Mouse (Mus musculus) limb, embryonic 12.5 days (tissue): ENCODE data around the gene Sprr2a1. TPM values are rescaled to one million over a fixed set of nuclear protein-coding genes. Genes with fewer than 3 reads are reported as not detected.
"Not testable (repeated sequence)": the region's sequence is repeated elsewhere in the genome, so short reads cannot be mapped to it uniquely, and the experiment has no call there.

Experiments used
- ATAC-seq: fragments of 200-750 bp; cut with Nextera tagmentation; 2 replicates; pipeline ENCODE4 v1.8.0; 2017; ENCODE audit warnings: low read depth, moderate TSS enrichment; ENCODE audit not compliant: insufficient number of reproducible peaks, insufficient read depth, low FRiP score, low TSS enrichment
- H3K27ac ChIP-seq: fragments of 300-500 bp; sonication (generic); 2 replicates; pipeline ENCODE4 v1.5.1; 2016; ENCODE audit warnings: mild to moderate bottlenecking, moderate library complexity
- H3K27me3 ChIP-seq: fragments of 300-500 bp; sonication (generic); 2 replicates; pipeline ENCODE4 v1.6.1; 2016; ENCODE audit warnings: mild to moderate bottlenecking, moderate library complexity
- H3K36me3 ChIP-seq: fragments of 300-500 bp; sonication (generic); 2 replicates; pipeline ENCODE4 v1.6.1; 2016; ENCODE audit warnings: mild to moderate bottlenecking, moderate library complexity
- H3K4me1 ChIP-seq: fragments of 300-500 bp; sonication (generic); replicated peaks from 2 replicates; pipeline ENCODE4 v1.6.1; 2016
- H3K4me2 ChIP-seq: fragments of 300-500 bp; sonication (generic); 2 replicates; pipeline ENCODE4 v1.6.1; 2016; ENCODE audit warnings: mild to moderate bottlenecking, moderate library complexity
- H3K4me3 ChIP-seq: fragments of 300-500 bp; sonication (generic); replicated peaks from 2 replicates; pipeline ENCODE4 v1.5.1; 2016; ENCODE audit warnings: mild to moderate bottlenecking
- H3K9ac ChIP-seq: fragments of 300-500 bp; sonication (generic); replicated peaks from 2 replicates; pipeline ENCODE4 v1.6.1; 2016; ENCODE audit warnings: mild to moderate bottlenecking, moderate library complexity
- H3K9me3 ChIP-seq: fragments of 300-500 bp; sonication (generic); 2 replicates; pipeline ENCODE4 v1.6.1; 2016; ENCODE audit warnings: mild to moderate bottlenecking, moderate library complexity
- WGBS: fragments of 180-500 bp; shearing (Covaris S2); methylation state at CpG from one replicate; pipeline ENCODE4 v1.1.7; 2016; 5-methylcytosine and 5-hydroxymethylcytosine counted together
- polyA plus RNA-seq: library from polyadenylated mRNA; unstranded; fragments of >200 nt; fragmentation: Nextera tagmentation; extraction: Ambion mirVana; gene quantifications from 2 replicates; pipeline ENCODE4 v1.2.1, GENCODE M21; 2016

The Sprr2a1 gene
- polyA plus RNA-seq, 1 experiment from 2014 or later, result not detected

DNA sequence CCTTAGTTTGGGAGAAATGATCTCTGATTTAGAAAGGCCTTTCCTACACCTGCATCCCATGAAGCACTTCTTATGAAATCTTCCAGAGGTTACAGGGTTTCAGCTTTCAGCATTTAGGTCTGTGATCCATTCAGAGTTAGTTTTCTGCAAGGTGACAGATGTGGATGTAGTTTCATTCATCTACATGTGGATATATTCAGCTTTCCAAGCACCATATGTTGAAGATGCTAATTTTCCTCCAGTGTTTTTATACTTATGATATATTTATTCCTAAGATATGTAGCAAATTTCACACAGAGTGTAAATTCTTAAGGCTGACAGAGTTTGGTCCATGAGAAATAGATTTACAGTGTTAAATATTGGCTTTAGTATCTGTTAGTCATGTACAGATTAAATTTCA, 23.1 kb downstream of the Sprr2a1 start:
- H3K27me3 ChIP-seq, H3K9ac ChIP-seq, H3K36me3 ChIP-seq, H3K4me1 ChIP-seq, H3K4me2 ChIP-seq, H3K4me3 ChIP-seq, H3K9me3 ChIP-seq, H3K27ac ChIP-seq: not testable (repeated sequence)
- peak; percentile 26; the same call in 1 of the 2 replicates for ATAC-seq

DNA sequence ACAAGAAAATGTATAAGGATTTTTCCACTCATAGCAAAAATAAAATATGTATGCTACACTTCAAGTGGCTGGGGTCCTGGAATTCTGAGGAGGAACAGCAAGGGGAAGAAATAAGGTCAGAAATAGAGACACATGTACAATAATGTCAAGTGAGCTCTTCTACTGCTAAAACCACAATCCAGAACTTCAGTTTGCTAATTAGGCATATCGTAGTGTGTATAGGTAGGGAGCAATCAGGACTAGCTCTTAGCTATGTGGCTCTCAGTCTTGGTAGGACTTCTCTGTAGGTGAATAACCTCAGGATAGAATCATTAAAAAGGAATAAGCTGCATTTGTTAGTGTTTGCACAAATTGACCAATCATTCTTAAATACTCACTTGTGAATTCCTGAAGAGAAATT, 23.6 kb downstream of the Sprr2a1 start:
- H3K36me3 ChIP-seq, H3K4me1 ChIP-seq, H3K27ac ChIP-seq, H3K9me3 ChIP-seq, H3K27me3 ChIP-seq, H3K4me2 ChIP-seq, H3K4me3 ChIP-seq, H3K9ac ChIP-seq: not testable (repeated sequence)
- ATAC-seq, result peak; percentile 37; the same call in 1 of the 2 replicates
- WGBS, result no CpG with 5 or more reads among the region's 1 CpGs

DNA sequence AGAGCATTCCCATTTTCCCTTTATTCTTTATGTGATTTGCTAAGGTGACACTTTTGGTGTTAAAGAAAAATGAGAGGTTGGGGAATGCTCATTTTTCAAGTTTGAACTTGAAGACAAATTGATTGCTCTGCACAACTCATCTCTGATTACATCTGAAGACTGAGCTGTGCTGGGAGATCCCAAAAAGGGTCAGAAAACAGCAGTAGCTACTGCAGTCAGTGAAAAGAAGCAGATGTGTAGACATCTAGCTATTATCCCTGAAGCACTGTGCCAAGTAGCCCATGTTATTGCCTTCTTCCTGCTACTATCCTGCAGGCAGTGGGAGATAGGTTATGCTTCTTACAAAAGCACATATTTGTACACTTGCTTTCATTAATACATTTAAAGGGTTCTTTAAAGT, 29.2 kb downstream of the Sprr2a1 start:
- H3K4me1 ChIP-seq, ATAC-seq, H3K9me3 ChIP-seq, H3K36me3 ChIP-seq, H3K4me3 ChIP-seq, H3K9ac ChIP-seq, H3K27me3 ChIP-seq, H3K27ac ChIP-seq, H3K4me2 ChIP-seq: not testable (repeated sequence)

DNA sequence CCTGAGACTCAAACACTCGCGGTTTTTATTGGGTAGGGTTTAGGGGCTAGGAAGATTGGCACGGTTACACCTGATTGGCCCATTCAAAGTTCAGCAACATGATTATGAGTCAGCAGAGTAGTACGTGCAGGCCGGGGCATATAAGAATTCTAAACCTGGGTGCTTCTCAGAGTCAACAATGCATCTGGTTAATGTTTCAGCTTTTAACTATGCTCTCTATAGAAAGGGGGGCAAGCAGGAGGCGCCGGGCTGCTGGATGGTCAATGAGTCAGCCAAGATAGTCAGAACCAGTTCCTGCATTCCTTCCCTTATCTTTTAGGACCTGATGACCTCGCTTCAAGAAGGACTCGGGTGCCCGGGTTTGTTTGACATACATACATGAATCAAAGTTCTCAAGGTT, 30.6 kb downstream of the Sprr2a1 start:
- not testable (repeated sequence) for ATAC-seq, H3K4me2 ChIP-seq, H3K36me3 ChIP-seq, H3K9ac ChIP-seq, H3K27ac ChIP-seq, H3K4me1 ChIP-seq, H3K9me3 ChIP-seq, H3K4me3 ChIP-seq, H3K27me3 ChIP-seq
- WGBS, result no CpG with 5 or more reads among the region's 10 CpGs

DNA sequence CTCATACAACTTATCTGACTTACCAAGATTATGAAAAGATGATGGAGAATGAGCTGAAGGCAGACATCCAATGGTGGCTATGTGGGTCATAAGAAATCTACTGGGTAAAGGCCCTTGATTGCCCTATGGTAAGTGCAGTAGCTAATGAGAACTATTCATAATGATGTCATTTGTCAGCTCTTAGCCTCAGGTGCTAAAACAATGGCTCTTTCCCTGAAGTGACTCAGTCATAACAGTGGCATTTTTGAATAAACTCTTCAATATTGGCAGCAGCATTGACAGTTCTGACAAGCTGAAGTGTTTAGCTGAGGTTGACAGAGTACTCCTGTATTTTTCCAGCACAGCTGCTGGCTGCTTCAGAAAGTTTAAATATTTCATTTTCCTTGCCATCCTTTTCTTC, 32.9 kb downstream of the Sprr2a1 start:
- H3K27ac ChIP-seq, result not testable (repeated sequence)

DNA sequence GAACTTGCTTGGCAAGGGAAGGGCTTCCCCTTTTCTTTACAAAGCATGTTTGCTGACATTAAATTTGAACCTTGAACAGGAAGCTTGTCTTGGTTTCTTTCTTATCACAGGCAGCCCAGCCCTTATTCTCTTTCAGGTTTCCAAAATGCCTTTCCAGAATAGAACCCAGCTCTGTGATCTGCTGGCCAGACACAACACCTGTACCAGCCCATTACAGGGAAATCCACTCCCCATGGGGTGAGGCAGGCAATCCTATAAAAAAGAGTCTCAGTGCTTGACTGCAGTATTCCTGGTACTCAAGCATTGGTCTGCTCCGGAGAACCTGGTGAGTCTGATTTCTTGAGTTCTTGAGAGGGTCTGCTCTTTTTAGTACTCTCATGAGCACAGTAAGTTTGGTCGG, 34.9 kb downstream of the Sprr2a1 start:
- H3K4me3 ChIP-seq, H3K36me3 ChIP-seq, ATAC-seq, H3K4me2 ChIP-seq, H3K4me1 ChIP-seq, H3K9me3 ChIP-seq, H3K27me3 ChIP-seq, H3K27ac ChIP-seq, H3K9ac ChIP-seq: not testable (repeated sequence)
- 87% methylated on average over 1 of the region's 2 CpGs for WGBS

More for the DNA sequence above, 32.9 kb downstream of the Sprr2a1 start:
- not testable (repeated sequence) for H3K36me3 ChIP-seq, H3K4me1 ChIP-seq, H3K4me2 ChIP-seq, H3K9me3 ChIP-seq, H3K4me3 ChIP-seq, H3K9ac ChIP-seq, ATAC-seq, H3K27me3 ChIP-seq

DNA sequence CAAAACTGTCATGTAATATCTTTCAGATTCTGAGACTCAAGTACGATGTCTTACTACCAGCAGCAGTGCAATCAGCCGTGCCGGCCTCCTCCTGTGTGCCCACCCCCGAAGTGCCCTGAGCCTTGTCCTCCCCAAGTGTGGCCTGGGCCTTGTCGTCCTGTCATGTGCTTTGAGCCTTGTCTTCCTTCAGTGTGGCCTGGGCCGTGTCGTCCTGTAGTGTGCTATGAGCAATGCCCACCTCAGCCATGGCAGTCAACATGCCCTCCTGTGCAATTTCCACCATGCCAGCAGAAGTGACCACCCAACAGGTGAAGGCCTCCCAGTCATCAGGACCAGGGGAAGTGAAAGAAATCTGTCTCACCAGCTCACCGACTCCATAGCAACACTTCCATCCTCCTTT, 38.3 kb downstream of the Sprr2a1 start:
- H3K9me3 ChIP-seq, H3K4me3 ChIP-seq, H3K9ac ChIP-seq, H3K36me3 ChIP-seq, H3K27me3 ChIP-seq, H3K27ac ChIP-seq, H3K4me2 ChIP-seq, H3K4me1 ChIP-seq: not testable (repeated sequence)
- ATAC-seq, result peak; percentile 33; the same call in 1 of the 2 replicates
- no CpG with 5 or more reads among the region's 8 CpGs for WGBS

DNA sequence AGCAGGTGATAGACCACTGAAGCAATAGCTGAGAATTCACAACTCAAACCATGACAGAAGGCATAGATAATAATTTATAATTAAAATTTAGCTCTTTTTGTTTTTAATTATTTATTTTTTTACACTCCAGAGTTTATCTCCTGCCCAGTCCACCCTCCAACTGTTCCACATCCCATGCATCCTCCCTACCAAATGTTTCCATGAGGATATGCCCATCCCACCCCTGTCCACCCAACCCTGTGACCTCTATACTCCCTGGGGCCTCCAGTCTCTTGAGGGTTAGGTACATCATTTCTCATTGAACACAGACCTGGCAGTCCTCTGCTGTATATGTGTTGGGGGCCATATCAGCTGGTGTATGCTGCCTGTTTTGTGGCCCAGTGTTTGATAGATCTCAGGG, 42.9 kb downstream of the Sprr2a1 start:
- not testable (repeated sequence) for H3K4me1 ChIP-seq, H3K4me2 ChIP-seq, H3K36me3 ChIP-seq, H3K27ac ChIP-seq, H3K4me3 ChIP-seq, H3K9me3 ChIP-seq, H3K27me3 ChIP-seq, H3K9ac ChIP-seq
- ATAC-seq, result 0 out of 2 replicates have a peak, but pooled peaks have one; percentile 43

DNA sequence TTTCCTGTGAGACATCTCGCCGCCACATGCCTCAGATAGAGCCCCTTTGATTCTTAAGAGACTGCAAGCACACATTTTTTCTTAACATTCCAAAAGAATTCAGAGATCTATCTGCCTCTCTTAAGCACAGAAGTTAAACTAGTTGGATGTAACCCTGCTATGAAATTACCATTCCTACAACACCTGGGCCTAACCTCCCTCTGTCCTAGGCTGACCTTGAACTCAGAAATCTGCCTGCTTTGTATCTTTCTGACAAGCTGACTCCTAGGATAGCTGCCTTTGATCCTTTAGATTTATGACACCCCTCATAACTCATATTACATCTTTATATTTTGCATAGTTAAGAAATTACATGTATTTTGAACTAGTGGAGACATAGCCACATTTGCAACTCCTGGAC, 47.9 kb downstream of the Sprr2a1 start:
- H3K27ac ChIP-seq, H3K9me3 ChIP-seq, H3K27me3 ChIP-seq, H3K9ac ChIP-seq, H3K4me2 ChIP-seq, H3K36me3 ChIP-seq, ATAC-seq, H3K4me3 ChIP-seq, H3K4me1 ChIP-seq: not testable (repeated sequence)
- WGBS, result no CpG with 5 or more reads among the region's 2 CpGs

Other genes starting within 250 kb of the Sprr2a1 start
- gene Pglyrp3, start 201.2 kb upstream of the Sprr2a1 start, polyA plus RNA-seq, result 0.19 TPM in 1 of 2 replicates, not detected in the other
- 3.7 and 4.7 TPM in 2 replicates for gene Lor, start 132.7 kb upstream of the Sprr2a1 start, polyA plus RNA-seq
- not detected in 2 replicates for gene Prr9, start 91.9 kb upstream of the Sprr2a1 start, polyA plus RNA-seq
- not detected in 2 replicates for gene Lelp1, start 73.1 kb upstream of the Sprr2a1 start, polyA plus RNA-seq
- 0.90 and 1.0 TPM in 2 replicates for gene Sprr2a2, start 121 bp downstream of the Sprr2a1 start, polyA plus RNA-seq
- gene Sprr2a3, start 69.6 kb downstream of the Sprr2a1 start, polyA plus RNA-seq, result not detected in 2 replicates
- gene Sprr2b, start 100.8 kb downstream of the Sprr2a1 start, polyA plus RNA-seq, result not detected in 2 replicates
- not detected in 2 replicates for gene Sprr2d, start 123.3 kb downstream of the Sprr2a1 start, polyA plus RNA-seq
- not detected in 2 replicates for gene Sprr2e, start 136.3 kb downstream of the Sprr2a1 start, polyA plus RNA-seq
- gene Sprr2f, start 149.4 kb downstream of the Sprr2a1 start, polyA plus RNA-seq, result not detected in 2 replicates
- not detected in 2 replicates for gene Sprr2h, start 169.9 kb downstream of the Sprr2a1 start, polyA plus RNA-seq
- gene Sprr2i, start 192.2 kb downstream of the Sprr2a1 start, polyA plus RNA-seq, result not detected in 2 replicates
- not detected in 2 replicates for gene Sprr2j-ps, start 202.3 kb downstream of the Sprr2a1 start, polyA plus RNA-seq
- 6.4 and 7.6 TPM in 2 replicates for gene Gm9774, start 213.6 kb downstream of the Sprr2a1 start, polyA plus RNA-seq
- gene Sprr2k, start 216.8 kb downstream of the Sprr2a1 start, polyA plus RNA-seq, result not detected in 2 replicates
- gene Sprr1b, start 223.0 kb downstream of the Sprr2a1 start, polyA plus RNA-seq, result not detected in 2 replicates
- not detected in 2 replicates for gene Sprr3, start 242.9 kb downstream of the Sprr2a1 start, polyA plus RNA-seq